Mouse (Mus musculus): ENCODE data around the gene Ephb2. TPM values are rescaled to one million over a fixed set of nuclear protein-coding genes. Genes with fewer than 3 reads are reported as not detected.

Ephb2 gene
- total RNA-seq, 1 experiment from 2014 or later = not detected

- ATAC-seq (ENCODE audit: extremely low read depth, insufficient number of reproducible peaks, low FRiP score, poor library complexity, severe bottlenecking) = no peak
Measured at GRCm38 (mm10) chr4:136807448-136808009, 28.3 kb downstream of the Ephb2 start.

GRCm38 (mm10) chr4:136806254-136806653 is 29.5 kb downstream of the Ephb2 start:
- ATAC-seq (ENCODE audit: extremely low read depth, insufficient number of reproducible peaks, low FRiP score, poor library complexity, severe bottlenecking) = no peak

- no peak for ATAC-seq (ENCODE audit: extremely low read depth, insufficient number of reproducible peaks, low FRiP score, poor library complexity, severe bottlenecking)
Measured at GRCm38 (mm10) chr4:136804343-136804742, 31.4 kb downstream of the Ephb2 start.

GRCm38 (mm10) chr4:136802446-136802845 is 33.3 kb downstream of the Ephb2 start:
- ATAC-seq (ENCODE audit: extremely low read depth, insufficient number of reproducible peaks, low FRiP score, poor library complexity, severe bottlenecking) = no peak

- ATAC-seq (ENCODE audit: extremely low read depth, insufficient number of reproducible peaks, low FRiP score, poor library complexity, severe bottlenecking) = no peak
Measured at GRCm38 (mm10) chr4:136801944-136802343, 33.8 kb downstream of the Ephb2 start.

GRCm38 (mm10) chr4:136801463-136801862 is 34.3 kb downstream of the Ephb2 start:
- no peak for ATAC-seq (ENCODE audit: extremely low read depth, insufficient number of reproducible peaks, low FRiP score, poor library complexity, severe bottlenecking)

- no peak for ATAC-seq (ENCODE audit: extremely low read depth, insufficient number of reproducible peaks, low FRiP score, poor library complexity, severe bottlenecking)
Measured at GRCm38 (mm10) chr4:136800366-136800765, 35.4 kb downstream of the Ephb2 start.

GRCm38 (mm10) chr4:136797677-136798569 is 37.9 kb downstream of the Ephb2 start:
- no peak for ATAC-seq (ENCODE audit: extremely low read depth, insufficient number of reproducible peaks, low FRiP score, poor library complexity, severe bottlenecking)

- no peak for ATAC-seq (ENCODE audit: extremely low read depth, insufficient number of reproducible peaks, low FRiP score, poor library complexity, severe bottlenecking)
Measured at GRCm38 (mm10) chr4:136793320-136793719, 42.5 kb downstream of the Ephb2 start.

- no peak for ATAC-seq (ENCODE audit: extremely low read depth, insufficient number of reproducible peaks, low FRiP score, poor library complexity, severe bottlenecking)
Measured at GRCm38 (mm10) chr4:136789821-136790220, 46.0 kb downstream of the Ephb2 start.

GRCm38 (mm10) chr4:136787357-136787756 is 48.4 kb downstream of the Ephb2 start:
- no peak for ATAC-seq (ENCODE audit: extremely low read depth, insufficient number of reproducible peaks, low FRiP score, poor library complexity, severe bottlenecking)

GRCm38 (mm10) chr4:136786453-136787276 is 49.1 kb downstream of the Ephb2 start:
- ATAC-seq (ENCODE audit: extremely low read depth, insufficient number of reproducible peaks, low FRiP score, poor library complexity, severe bottlenecking) = no peak

- ATAC-seq (ENCODE audit: extremely low read depth, insufficient number of reproducible peaks, low FRiP score, poor library complexity, severe bottlenecking) = no peak
Measured at GRCm38 (mm10) chr4:136783552-136784150, 52.1 kb downstream of the Ephb2 start.

- no peak for ATAC-seq (ENCODE audit: extremely low read depth, insufficient number of reproducible peaks, low FRiP score, poor library complexity, severe bottlenecking)
Measured at GRCm38 (mm10) chr4:136782579-136782925, 53.2 kb downstream of the Ephb2 start.

- no peak for ATAC-seq (ENCODE audit: extremely low read depth, insufficient number of reproducible peaks, low FRiP score, poor library complexity, severe bottlenecking)
Measured at GRCm38 (mm10) chr4:136781868-136782578, 53.8 kb downstream of the Ephb2 start.

- ATAC-seq (ENCODE audit: extremely low read depth, insufficient number of reproducible peaks, low FRiP score, poor library complexity, severe bottlenecking) = no peak
Measured at GRCm38 (mm10) chr4:136780201-136780895, 55.4 kb downstream of the Ephb2 start.

GRCm38 (mm10) chr4:136779156-136779555 is 56.6 kb downstream of the Ephb2 start:
- ATAC-seq (ENCODE audit: extremely low read depth, insufficient number of reproducible peaks, low FRiP score, poor library complexity, severe bottlenecking) = no peak

- no peak for ATAC-seq (ENCODE audit: extremely low read depth, insufficient number of reproducible peaks, low FRiP score, poor library complexity, severe bottlenecking)
Measured at GRCm38 (mm10) chr4:136776471-136776892, 59.3 kb downstream of the Ephb2 start.

Data from neutrophil, adult 5-6 weeks (primary cell).